Mouse (Mus musculus): ENCODE results near the gene Parn. TPM values are rescaled to one million over a fixed set of nuclear protein-coding genes. Genes with fewer than 3 reads are reported as not detected.

Gene Parn
- polyA plus RNA-seq, 1 experiment, result 24.3 TPM

GRCm38 (mm10) chr16:13615276-13615675, 52.7 kb downstream of the Parn start:
- peak; percentile 24 for DNase-seq (ENCODE audit: low read depth)
- no peak for TF ChIP-seq CTCF (IDR thresholded peaks at IDR 0.05; ENCODE audit: borderline replicate concordance, extremely low read depth, insufficient read depth, insufficient read length)
- no peak for TF ChIP-seq POLR2A (IDR thresholded peaks at IDR 0.05; ENCODE audit: borderline replicate concordance, extremely low read depth, insufficient read depth, insufficient read length, poor library complexity, severe bottlenecking)

GRCm38 (mm10) chr16:13612571-13612970, 55.4 kb downstream of the Parn start:
- no peak for DNase-seq (ENCODE audit: low read depth)
- TF ChIP-seq CTCF (IDR thresholded peaks at IDR 0.05; ENCODE audit: borderline replicate concordance, extremely low read depth, insufficient read depth, insufficient read length) (no peak), POLR2A (IDR thresholded peaks at IDR 0.05; ENCODE audit: borderline replicate concordance, extremely low read depth, insufficient read depth, insufficient read length, poor library complexity, severe bottlenecking) (no peak)

DNA sequence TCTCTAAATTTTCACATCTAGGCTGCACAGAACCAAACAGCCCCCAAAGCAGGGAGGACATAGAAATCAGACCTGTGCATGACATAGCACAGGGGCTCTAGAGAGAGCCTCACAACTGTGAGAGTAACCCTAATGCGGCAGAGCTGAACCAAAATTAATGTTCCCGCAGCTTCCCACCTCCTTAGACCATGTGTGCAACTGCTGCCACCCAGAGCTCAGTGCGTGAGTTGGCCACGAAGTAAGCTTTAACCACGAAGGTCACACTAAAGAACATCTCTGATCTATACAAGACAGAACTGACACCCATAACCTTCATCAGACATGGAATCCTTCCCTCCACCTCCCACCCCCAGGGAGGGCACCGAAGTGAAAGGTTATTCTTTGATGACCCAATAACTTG, 55.9 kb downstream of the Parn start:
- 0 out of 2 replicates have a peak, but pooled peaks have one; percentile 17 for TF ChIP-seq CTCF (IDR thresholded peaks at IDR 0.05; ENCODE audit: borderline replicate concordance, extremely low read depth, insufficient read depth, insufficient read length)
- TF ChIP-seq POLR2A (IDR thresholded peaks at IDR 0.05; ENCODE audit: borderline replicate concordance, extremely low read depth, insufficient read depth, insufficient read length, poor library complexity, severe bottlenecking), result no peak
- no peak for DNase-seq (ENCODE audit: low read depth)

GRCm38 (mm10) chr16:13611399-13611798, 56.6 kb downstream of the Parn start:
- no peak for TF ChIP-seq CTCF (IDR thresholded peaks at IDR 0.05; ENCODE audit: borderline replicate concordance, extremely low read depth, insufficient read depth, insufficient read length)
- TF ChIP-seq POLR2A (IDR thresholded peaks at IDR 0.05; ENCODE audit: borderline replicate concordance, extremely low read depth, insufficient read depth, insufficient read length, poor library complexity, severe bottlenecking), result no peak
- DNase-seq (ENCODE audit: low read depth), result no peak

- DNase-seq (ENCODE audit: low read depth), result no peak
- TF ChIP-seq POLR2A (IDR thresholded peaks at IDR 0.05; ENCODE audit: borderline replicate concordance, extremely low read depth, insufficient read depth, insufficient read length, poor library complexity, severe bottlenecking) (no peak), CTCF (IDR thresholded peaks at IDR 0.05; ENCODE audit: borderline replicate concordance, extremely low read depth, insufficient read depth, insufficient read length) (no peak)
These were observed 57.0 kb downstream of the Parn start for GRCm38 (mm10) chr16:13610951-13611381.

- no peak for DNase-seq (ENCODE audit: low read depth)
- TF ChIP-seq CTCF (IDR thresholded peaks at IDR 0.05; ENCODE audit: borderline replicate concordance, extremely low read depth, insufficient read depth, insufficient read length) (no peak), POLR2A (IDR thresholded peaks at IDR 0.05; ENCODE audit: borderline replicate concordance, extremely low read depth, insufficient read depth, insufficient read length, poor library complexity, severe bottlenecking) (no peak)
These were observed 59.3 kb downstream of the Parn start for GRCm38 (mm10) chr16:13608705-13609085.

DNA sequence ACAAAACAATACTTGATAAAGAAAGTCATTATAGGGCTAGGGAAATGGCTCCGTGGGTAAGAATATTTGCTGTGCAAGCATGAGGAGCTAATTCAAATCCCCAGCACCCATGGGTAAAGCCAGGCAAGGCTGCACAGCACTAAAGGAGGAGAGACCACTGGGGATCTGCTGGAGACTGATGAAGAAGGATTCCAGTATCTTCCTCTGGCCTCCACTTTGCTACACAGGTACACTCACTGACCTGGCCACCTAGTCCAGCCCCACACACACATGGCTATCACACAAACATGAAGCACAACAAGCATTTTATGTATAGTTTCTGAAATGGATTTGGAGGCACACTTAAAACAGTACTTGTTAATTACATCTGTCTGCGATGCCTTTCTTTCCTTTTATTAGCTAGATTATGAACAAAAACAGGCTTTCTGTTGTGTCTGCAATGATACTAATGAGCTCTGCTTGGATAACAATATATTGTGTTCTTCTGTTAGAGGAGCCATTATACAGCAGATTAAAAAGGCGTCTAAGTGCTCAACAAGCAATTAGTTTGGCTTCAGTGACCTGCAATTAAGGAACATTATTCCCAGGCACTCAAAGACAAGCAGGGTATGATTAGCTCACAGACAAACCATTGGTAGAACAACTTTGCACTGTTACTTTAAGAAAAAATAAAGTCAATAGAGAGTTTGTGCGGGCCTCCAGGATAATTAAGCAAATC, 59.8 kb downstream of the Parn start:
- DNase-seq (ENCODE audit: low read depth), result peak; percentile 76
- TF ChIP-seq CTCF (IDR thresholded peaks at IDR 0.05; ENCODE audit: borderline replicate concordance, extremely low read depth, insufficient read depth, insufficient read length) (no peak), POLR2A (IDR thresholded peaks at IDR 0.05; ENCODE audit: borderline replicate concordance, extremely low read depth, insufficient read depth, insufficient read length, poor library complexity, severe bottlenecking) (no peak)

DNA sequence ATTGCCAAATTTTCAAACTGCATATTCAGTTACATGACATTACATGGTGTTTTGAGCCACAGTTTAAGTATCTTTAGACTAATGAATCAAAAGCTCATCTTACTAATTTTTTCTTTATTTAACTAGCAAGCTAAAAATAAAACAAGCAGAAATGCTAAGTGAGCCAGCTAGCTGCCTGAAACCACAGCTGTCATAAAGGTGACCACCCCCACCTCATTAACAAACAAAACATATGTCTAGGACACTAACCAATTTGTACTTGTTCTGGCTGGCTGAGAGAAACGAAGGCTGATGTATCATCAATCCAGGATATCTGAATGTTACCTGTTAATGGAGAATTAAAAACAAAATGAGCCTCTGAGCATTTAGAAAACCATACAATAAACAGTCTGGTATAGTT, 65.2 kb downstream of the Parn start:
- no peak for TF ChIP-seq CTCF (IDR thresholded peaks at IDR 0.05; ENCODE audit: borderline replicate concordance, extremely low read depth, insufficient read depth, insufficient read length)
- TF ChIP-seq POLR2A (IDR thresholded peaks at IDR 0.05; ENCODE audit: borderline replicate concordance, extremely low read depth, insufficient read depth, insufficient read length, poor library complexity, severe bottlenecking), result no peak
- peak; percentile 4 for DNase-seq (ENCODE audit: low read depth)

DNA sequence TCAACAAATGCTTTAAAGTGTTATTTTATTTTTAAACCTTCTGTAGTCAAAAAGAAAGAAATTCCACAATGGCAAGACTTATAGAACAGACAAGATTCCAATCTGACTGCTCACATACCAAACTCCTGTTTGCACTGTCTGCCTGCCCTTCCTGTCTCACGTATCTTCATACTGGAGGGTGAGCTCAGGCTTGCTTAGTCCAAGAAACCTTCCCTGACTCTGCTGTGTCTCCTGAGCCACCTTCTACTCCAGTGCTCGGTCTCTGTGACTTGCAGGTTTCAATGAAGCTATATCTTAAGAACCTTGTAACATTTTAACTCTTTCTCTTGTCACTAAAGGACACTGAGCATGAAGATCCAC, 78.9 kb downstream of the Parn start:
- no peak for DNase-seq (ENCODE audit: low read depth)
- TF ChIP-seq POLR2A (IDR thresholded peaks at IDR 0.05; ENCODE audit: borderline replicate concordance, extremely low read depth, insufficient read depth, insufficient read length, poor library complexity, severe bottlenecking), result no peak
- TF ChIP-seq CTCF (IDR thresholded peaks at IDR 0.05; ENCODE audit: borderline replicate concordance, extremely low read depth, insufficient read depth, insufficient read length), result no peak

DNA sequence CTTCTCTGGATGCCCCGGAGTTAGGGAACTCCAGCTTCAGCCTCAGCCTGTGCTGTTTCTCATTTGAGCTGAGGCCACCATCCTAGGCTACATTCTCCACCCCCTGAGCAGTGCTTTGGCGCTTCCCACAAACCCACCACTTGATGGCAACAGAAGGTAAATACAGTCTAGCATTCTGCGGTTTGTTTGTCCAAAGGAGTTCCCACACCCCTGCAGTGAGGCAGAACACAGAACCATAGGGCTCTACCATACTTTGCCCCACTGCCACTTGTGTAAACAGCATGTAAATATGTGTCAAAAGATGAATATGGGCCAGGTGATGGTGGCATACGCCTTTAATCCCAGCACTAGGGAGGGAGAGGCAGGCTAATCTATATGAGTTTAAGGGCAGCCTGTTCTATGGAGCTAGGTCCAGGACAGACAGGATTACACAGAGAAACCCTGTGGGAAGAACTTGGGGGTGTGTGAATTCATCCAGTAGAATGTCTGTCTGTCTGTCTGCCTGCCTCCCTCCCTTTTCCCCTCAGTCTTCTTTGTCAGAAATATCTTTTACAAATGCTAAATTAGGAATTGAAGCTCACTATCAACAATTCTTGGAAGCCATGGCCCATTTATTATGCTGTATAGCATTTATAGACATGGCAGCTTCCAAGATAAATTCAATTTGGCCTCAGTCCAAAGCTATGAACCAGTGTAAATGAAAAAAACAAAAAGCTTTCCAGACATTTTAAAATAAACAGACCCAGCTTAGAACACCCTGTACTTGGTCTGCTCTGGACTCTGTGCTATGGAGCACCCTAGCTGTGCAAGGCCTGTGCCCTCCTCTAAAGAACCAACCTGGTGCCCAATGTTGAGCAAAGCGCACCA, 79.6 kb downstream of the Parn start:
- TF ChIP-seq CTCF (IDR thresholded peaks at IDR 0.05; ENCODE audit: borderline replicate concordance, extremely low read depth, insufficient read depth, insufficient read length), result no peak
- no peak for TF ChIP-seq POLR2A (IDR thresholded peaks at IDR 0.05; ENCODE audit: borderline replicate concordance, extremely low read depth, insufficient read depth, insufficient read length, poor library complexity, severe bottlenecking)
- DNase-seq (ENCODE audit: low read depth), result peak; percentile 8

- DNase-seq (ENCODE audit: low read depth), result no peak
These were observed 82.7 kb downstream of the Parn start for GRCm38 (mm10) chr16:13585234-13585633.

More at GRCm38 (mm10) chr16:13585234-13585633, 82.7 kb downstream of the Parn start:
- TF ChIP-seq POLR2A (IDR thresholded peaks at IDR 0.05; ENCODE audit: borderline replicate concordance, extremely low read depth, insufficient read depth, insufficient read length, poor library complexity, severe bottlenecking) (no peak), CTCF (IDR thresholded peaks at IDR 0.05; ENCODE audit: borderline replicate concordance, extremely low read depth, insufficient read depth, insufficient read length) (no peak)
